Mouse (Mus musculus) neural tube, embryonic 11.5 days (tissue): ENCODE results near the gene Gm21983. TPM values are rescaled to one million over a fixed set of nuclear protein-coding genes. Genes with fewer than 3 reads are reported as not detected.
A peak's percentile ranks its signal among the peaks of the same experiment; 100 is the strongest.

Experiments
- ATAC-seq: fragments of 200-750 bp; cut with Nextera tagmentation; 2 replicates; pipeline ENCODE4 v1.8.0; 2017; ENCODE audit warnings: moderate number of reproducible peaks, mild to moderate bottlenecking, moderate TSS enrichment, moderate library complexity; ENCODE audit not compliant: insufficient read depth, low FRiP score, low TSS enrichment
- DNase-seq: peaks from one replicate; pipeline ENCODE4 v3.0.0-alpha.2; 2015; ENCODE audit warnings: low spot score
- H3K27ac ChIP-seq: fragments of 300-500 bp; sonication (generic); 2 replicates; pipeline ENCODE4 v1.5.1; 2014; ENCODE audit warnings: low read depth, mild to moderate bottlenecking, low read length
- H3K27me3 ChIP-seq: fragments of 300-500 bp; sonication (generic); 2 replicates; pipeline ENCODE4 v1.6.1; 2014; ENCODE audit warnings: mild to moderate bottlenecking, low read length, mixed read lengths; ENCODE audit not compliant: control insufficient read depth, insufficient read depth
- H3K36me3 ChIP-seq: fragments of 300-500 bp; sonication (generic); 2 replicates; pipeline ENCODE4 v1.6.1; 2014; ENCODE audit warnings: mild to moderate bottlenecking, low read length, moderate library complexity, mixed read lengths; ENCODE audit not compliant: control insufficient read depth, insufficient read depth
- H3K4me1 ChIP-seq: fragments of 300-500 bp; sonication (generic); 2 replicates; pipeline ENCODE4 v1.6.1; 2014; ENCODE audit warnings: low read length, mixed read lengths; ENCODE audit not compliant: control insufficient read depth, insufficient read depth
- H3K4me2 ChIP-seq: fragments of 300-500 bp; sonication (generic); 2 replicates; pipeline ENCODE4 v1.6.1; 2014; ENCODE audit warnings: low read depth, mild to moderate bottlenecking, moderate library complexity
- H3K4me3 ChIP-seq: fragments of 300-500 bp; sonication (generic); 2 replicates; pipeline ENCODE4 v1.5.1; 2014; ENCODE audit warnings: low read depth, low read length
- H3K9ac ChIP-seq: fragments of 300-500 bp; sonication (generic); 2 replicates; pipeline ENCODE4 v1.6.1; 2014; ENCODE audit warnings: mild to moderate bottlenecking, low read length
- H3K9me3 ChIP-seq: fragments of 300-500 bp; sonication (generic); 2 replicates; pipeline ENCODE4 v1.6.1; 2016; ENCODE audit warnings: low read length; ENCODE audit not compliant: control insufficient read depth
- WGBS: fragments of 180-500 bp; shearing (Covaris S2); extraction: QIAGEN DNeasy Blood & Tissue Kit; methylation state at CpG from one replicate; pipeline ENCODE4 v1.1.7; 2014; 5-methylcytosine and 5-hydroxymethylcytosine counted together
- polyA plus RNA-seq: library from polyadenylated mRNA; unstranded; fragments of >200 nt; fragmentation: Nextera tagmentation; extraction: Ambion mirVana; gene quantifications from 2 replicates; pipeline ENCODE4 v1.2.1, GENCODE M21; 2014

The Gm21983 gene
- polyA plus RNA-seq, 1 experiment from 2014 or later, result not detected

GRCm38 (mm10) chr7:27179217-27179918 is 1.5 kb downstream of the Gm21983 start:
- H3K36me3 ChIP-seq, result no peaks in the 10 kb centered on the region; the same call in 1 of the 2 replicates
- peak; percentile 3 for DNase-seq
- H3K27ac ChIP-seq, result peak overlapping the region; percentile 83; the same call in 1 of the 2 replicates
- no peak overlapping the region for H3K9ac ChIP-seq
- H3K4me2 ChIP-seq, result peak overlapping the region; percentile 43
- H3K4me3 ChIP-seq, result peak overlapping the region; percentile 65
- H3K4me1 ChIP-seq, result peaks cover 5% of the 10 kb centered on the region
- ATAC-seq, result no peak
- no peaks in the 10 kb centered on the region for H3K9me3 ChIP-seq
- WGBS, result 47% methylated on average over 16 of the region's 16 CpGs
- H3K27me3 ChIP-seq, result no peaks in the 10 kb centered on the region

- peak; percentile 99 for DNase-seq
- Histone ChIP-seq H3K9ac (peak within 1 kb of the TSS; percentile 52), H3K4me3 (peak within 1 kb of the TSS; percentile 65), H3K4me2 (peak within 1 kb of the TSS; percentile 55), H3K4me1 (peaks cover 5% of the 10 kb centered on the region), H3K27ac (peak within 1 kb of the TSS; percentile 83), H3K36me3 (no peaks in the 10 kb centered on the region; the same call in 1 of the 2 replicates), H3K27me3 (no peaks in the 10 kb centered on the region), H3K9me3 (no peaks in the 10 kb centered on the region)
- peak; percentile 98 for ATAC-seq
- under 1% methylated on average over 50 of the region's 53 CpGs for WGBS
Observed at GRCm38 (mm10) chr7:27178324-27179216, 2.3 kb downstream of the Gm21983 start, which contains the start of gene Rab4b. Gene Rab4b (minus strand): TSS chr7:27178896.

GRCm38 (mm10) chr7:27177942-27178323 is 3.0 kb downstream of the Gm21983 start:
- DNase-seq (no peak), ATAC-seq (no peak)
- H3K36me3 ChIP-seq, result peaks cover 1% of the 10 kb centered on the region; the same call in 1 of the 2 replicates
- H3K4me2 ChIP-seq, result peak overlapping the region; percentile 55
- peaks cover 5% of the 10 kb centered on the region for H3K4me1 ChIP-seq
- no peaks in the 10 kb centered on the region for H3K9me3 ChIP-seq
- 24% methylated on average over 4 of the region's 4 CpGs for WGBS
- peak overlapping the region; percentile 83 for H3K27ac ChIP-seq
- no peaks in the 10 kb centered on the region for H3K27me3 ChIP-seq
- H3K4me3 ChIP-seq, result peak overlapping the region; percentile 65
- peak overlapping the region; percentile 52 for H3K9ac ChIP-seq

- Histone ChIP-seq H3K27ac (no peak overlapping the region), H3K27me3 (no peaks in the 10 kb centered on the region), H3K4me2 (no peak overlapping the region), H3K4me3 (no peak overlapping the region), H3K4me1 (peaks cover 5% of the 10 kb centered on the region), H3K9ac (no peak overlapping the region), H3K9me3 (no peaks in the 10 kb centered on the region), H3K36me3 (peaks cover 2% of the 10 kb centered on the region; the same call in 1 of the 2 replicates)
- ATAC-seq (no peak), DNase-seq (no peak)
- 96% methylated on average over 7 of the region's 7 CpGs for WGBS
Observed at GRCm38 (mm10) chr7:27174896-27175295, 6.0 kb downstream of the Gm21983 start.

- H3K4me2 ChIP-seq, result no peak overlapping the region
- ATAC-seq (no peak), DNase-seq (no peak)
- no peak overlapping the region for H3K4me3 ChIP-seq
- H3K4me1 ChIP-seq, result peaks cover 5% of the 10 kb centered on the region
- peaks cover 2% of the 10 kb centered on the region; the same call in 1 of the 2 replicates for H3K36me3 ChIP-seq
- no peaks in the 10 kb centered on the region for H3K27me3 ChIP-seq
- 95% methylated on average over 14 of the region's 15 CpGs for WGBS
- H3K9ac ChIP-seq, result no peak overlapping the region
- no peaks in the 10 kb centered on the region for H3K9me3 ChIP-seq
- H3K27ac ChIP-seq, result no peak overlapping the region
Observed at GRCm38 (mm10) chr7:27174496-27174895, 6.4 kb downstream of the Gm21983 start.

- peaks cover 2% of the 10 kb centered on the region; the same call in 1 of the 2 replicates for H3K36me3 ChIP-seq
Observed at GRCm38 (mm10) chr7:27170981-27171380, 9.9 kb downstream of the Gm21983 start.

GRCm38 (mm10) chr7:27168371-27168770 is 12.5 kb downstream of the Gm21983 start:
- DNase-seq (no peak), ATAC-seq (no peak)
- no peak overlapping the region for H3K4me2 ChIP-seq
- H3K9me3 ChIP-seq, result no peaks in the 10 kb centered on the region
- H3K4me1 ChIP-seq, result peaks cover 20% of the 10 kb centered on the region
- no peak overlapping the region for H3K9ac ChIP-seq
- peaks cover 2% of the 10 kb centered on the region; the same call in 1 of the 2 replicates for H3K36me3 ChIP-seq
- WGBS, result 91% methylated on average over 5 of the region's 5 CpGs
- H3K27ac ChIP-seq, result no peak overlapping the region
- H3K4me3 ChIP-seq, result no peak overlapping the region
- H3K27me3 ChIP-seq, result no peaks in the 10 kb centered on the region

More at GRCm38 (mm10) chr7:27170981-27171380, 9.9 kb downstream of the Gm21983 start:
- no peak for DNase-seq
- no peak overlapping the region for H3K9ac ChIP-seq
- WGBS, result 92% methylated on average over 3 of the region's 3 CpGs
- no peak overlapping the region for H3K27ac ChIP-seq
- H3K4me1 ChIP-seq, result no peaks in the 10 kb centered on the region; the same call in 1 of the 2 replicates
- H3K4me3 ChIP-seq, result no peak overlapping the region
- H3K4me2 ChIP-seq, result no peak overlapping the region
- no peaks in the 10 kb centered on the region for H3K9me3 ChIP-seq
- no peak for ATAC-seq
- H3K27me3 ChIP-seq, result no peaks in the 10 kb centered on the region

GRCm38 (mm10) chr7:27167475-27168094 is 13.3 kb downstream of the Gm21983 start:
- Histone ChIP-seq H3K27ac (0 out of 2 replicates have a peak overlapping the region, but pooled peaks have one; percentile 60), H3K9ac (peak overlapping the region; percentile 33), H3K4me2 (peak overlapping the region; percentile 63), H3K4me3 (peak overlapping the region; percentile 72), H3K27me3 (no peaks in the 10 kb centered on the region), H3K4me1 (peaks cover 20% of the 10 kb centered on the region), H3K9me3 (no peaks in the 10 kb centered on the region), H3K36me3 (no peaks in the 10 kb centered on the region)
- ATAC-seq, result no peak
- WGBS, result 75% methylated on average over 11 of the region's 11 CpGs
- no peak for DNase-seq
